Mouse (Mus musculus): ENCODE measurements around the gene Wfikkn2. TPM values are rescaled to one million over a fixed set of nuclear protein-coding genes. Genes with fewer than 3 reads are reported as not detected.

Gene Wfikkn2
- polyA plus RNA-seq, 1 experiment: 0.38 TPM

GRCm38 (mm10) chr11:94234380-94234779 is 11.4 kb downstream of the Wfikkn2 start:
- WGBS: 93% methylated on average over 12 of the region's 12 CpGs
- no peak for DNase-seq
- Histone ChIP-seq H3K36me3 (ENCODE audit: control insufficient read depth, insufficient read depth, low read length) (no peaks in the 10 kb centered on the region), H3K27ac (ENCODE audit: insufficient read depth, low read depth, low read length) (no peak overlapping the region), H3K4me3 (ENCODE audit: insufficient read depth, low read depth, low read length) (no peak overlapping the region), H3K27me3 (replicated peaks; ENCODE audit: control insufficient read depth, insufficient read depth, low read length) (no peaks in the 10 kb centered on the region), H3K4me1 (ENCODE audit: control insufficient read depth, insufficient read depth, low read length) (0 out of 2 replicates have a peak, but pooled peaks cover 5% of the 10 kb centered on the region)
- TF ChIP-seq POLR2A (IDR thresholded peaks at IDR 0.05; ENCODE audit: low read depth, low read length): no peak
- TF ChIP-seq CTCF (conservative IDR thresholded peaks at IDR 0.05; ENCODE audit: insufficient read depth, insufficient read length, low read depth, low read length): no peak

DNA sequence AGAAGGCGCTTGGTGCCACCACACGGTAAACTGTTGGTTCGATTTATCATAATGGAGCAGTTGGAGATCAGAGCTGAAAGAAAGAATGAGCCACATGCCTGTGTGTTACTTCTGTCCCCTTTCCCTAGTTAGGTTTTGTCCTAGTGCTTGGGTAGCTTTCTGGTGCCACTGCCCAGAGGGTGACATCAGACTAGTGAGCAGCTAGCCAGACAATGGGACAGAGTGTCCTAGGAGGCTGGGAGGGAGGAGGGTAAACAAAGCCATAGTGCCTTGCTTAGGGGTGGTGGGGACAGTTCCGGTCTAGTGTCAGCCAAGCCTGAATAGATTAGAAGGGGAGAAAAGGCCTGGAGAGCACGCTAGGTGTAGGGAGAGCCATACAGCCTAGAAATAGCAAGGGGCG is 12.4 kb downstream of the Wfikkn2 start:
- 90% methylated on average over 6 of the region's 6 CpGs for WGBS
- DNase-seq: no peak
- Histone ChIP-seq H3K4me3 (ENCODE audit: insufficient read depth, low read depth, low read length) (no peak overlapping the region), H3K36me3 (ENCODE audit: control insufficient read depth, insufficient read depth, low read length) (no peaks in the 10 kb centered on the region), H3K4me1 (ENCODE audit: control insufficient read depth, insufficient read depth, low read length) (0 out of 2 replicates have a peak, but pooled peaks cover 5% of the 10 kb centered on the region), H3K27me3 (replicated peaks; ENCODE audit: control insufficient read depth, insufficient read depth, low read length) (no peaks in the 10 kb centered on the region), H3K27ac (ENCODE audit: insufficient read depth, low read depth, low read length) (no peak overlapping the region)
- TF ChIP-seq POLR2A (IDR thresholded peaks at IDR 0.05; ENCODE audit: low read depth, low read length) (no peak), CTCF (conservative IDR thresholded peaks at IDR 0.05; ENCODE audit: insufficient read depth, insufficient read length, low read depth, low read length) (no peak)

- no peak overlapping the region for H3K4me3 ChIP-seq (ENCODE audit: insufficient read depth, low read depth, low read length)
- peak; percentile 30 for DNase-seq
- WGBS: 67% methylated on average over 19 of the region's 19 CpGs
- TF ChIP-seq POLR2A (IDR thresholded peaks at IDR 0.05; ENCODE audit: low read depth, low read length) (no peak), CTCF (conservative IDR thresholded peaks at IDR 0.05; ENCODE audit: insufficient read depth, insufficient read length, low read depth, low read length) (no peak)
- H3K36me3 ChIP-seq (ENCODE audit: control insufficient read depth, insufficient read depth, low read length): no peaks in the 10 kb centered on the region
- H3K27me3 ChIP-seq (replicated peaks; ENCODE audit: control insufficient read depth, insufficient read depth, low read length): no peaks in the 10 kb centered on the region
- H3K4me1 ChIP-seq (ENCODE audit: control insufficient read depth, insufficient read depth, low read length): 0 out of 2 replicates have a peak, but pooled peaks cover 5% of the 10 kb centered on the region
- H3K27ac ChIP-seq (ENCODE audit: insufficient read depth, low read depth, low read length): no peak overlapping the region
Observed at GRCm38 (mm10) chr11:94231821-94232552, 13.8 kb downstream of the Wfikkn2 start.

- Histone ChIP-seq H3K27me3 (replicated peaks; ENCODE audit: control insufficient read depth, insufficient read depth, low read length) (no peaks in the 10 kb centered on the region), H3K27ac (ENCODE audit: insufficient read depth, low read depth, low read length) (no peak overlapping the region), H3K4me1 (ENCODE audit: control insufficient read depth, insufficient read depth, low read length) (peaks cover 11% of the 10 kb centered on the region; the same call in 1 of the 2 replicates), H3K36me3 (ENCODE audit: control insufficient read depth, insufficient read depth, low read length) (no peaks in the 10 kb centered on the region), H3K4me3 (ENCODE audit: insufficient read depth, low read depth, low read length) (no peak overlapping the region)
- WGBS: 91% methylated on average over 8 of the region's 8 CpGs
- DNase-seq: no peak
- no peak for TF ChIP-seq CTCF (conservative IDR thresholded peaks at IDR 0.05; ENCODE audit: insufficient read depth, insufficient read length, low read depth, low read length)
- no peak for TF ChIP-seq POLR2A (IDR thresholded peaks at IDR 0.05; ENCODE audit: low read depth, low read length)
Observed at GRCm38 (mm10) chr11:94230244-94230643, 15.6 kb downstream of the Wfikkn2 start.

DNA sequence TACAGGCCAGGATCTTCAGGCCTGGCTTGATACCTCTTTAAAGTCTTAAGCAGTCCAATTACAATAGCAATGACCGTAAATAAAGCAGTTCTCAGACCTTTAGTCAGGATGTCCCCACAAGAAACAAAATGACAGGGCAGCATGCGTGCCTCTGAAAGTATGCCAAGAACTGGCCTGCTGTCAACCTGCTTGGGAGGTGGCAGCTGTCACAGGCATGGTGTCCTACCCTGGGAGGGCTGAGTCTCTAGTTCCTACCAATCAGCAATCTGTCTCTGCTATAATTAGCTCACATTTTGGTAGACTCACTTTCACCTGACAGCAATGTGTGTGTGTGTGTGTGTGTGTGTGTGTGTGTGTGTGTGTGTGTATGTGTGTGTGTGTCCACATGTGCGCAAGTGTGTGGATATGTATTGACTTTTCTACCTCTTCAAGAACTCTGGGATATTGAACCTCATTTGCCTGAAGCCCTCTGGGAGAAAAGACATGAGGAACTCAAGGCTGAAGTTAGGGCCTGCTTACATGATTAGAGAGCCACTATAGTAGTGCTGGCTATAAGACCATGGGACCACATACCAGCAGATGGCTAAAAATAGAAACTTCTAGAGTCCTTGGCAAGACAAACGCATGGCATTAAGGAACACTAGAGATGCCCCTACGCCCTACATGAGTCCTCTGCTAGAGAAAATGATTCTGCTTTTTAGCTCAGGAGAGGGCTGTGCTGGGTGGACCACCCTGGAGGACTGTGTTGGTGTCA is 16.4 kb downstream of the Wfikkn2 start:
- no peak overlapping the region for H3K4me3 ChIP-seq (ENCODE audit: insufficient read depth, low read depth, low read length)
- 81% methylated on average over 5 of the region's 5 CpGs for WGBS
- no peak for TF ChIP-seq POLR2A (IDR thresholded peaks at IDR 0.05; ENCODE audit: low read depth, low read length)
- TF ChIP-seq CTCF (conservative IDR thresholded peaks at IDR 0.05; ENCODE audit: insufficient read depth, insufficient read length, low read depth, low read length): no peak
- no peaks in the 10 kb centered on the region for H3K36me3 ChIP-seq (ENCODE audit: control insufficient read depth, insufficient read depth, low read length)
- peaks cover 11% of the 10 kb centered on the region; the same call in 1 of the 2 replicates for H3K4me1 ChIP-seq (ENCODE audit: control insufficient read depth, insufficient read depth, low read length)
- no peak overlapping the region for H3K27ac ChIP-seq (ENCODE audit: insufficient read depth, low read depth, low read length)
- no peaks in the 10 kb centered on the region for H3K27me3 ChIP-seq (replicated peaks; ENCODE audit: control insufficient read depth, insufficient read depth, low read length)
- no peak for DNase-seq

DNA sequence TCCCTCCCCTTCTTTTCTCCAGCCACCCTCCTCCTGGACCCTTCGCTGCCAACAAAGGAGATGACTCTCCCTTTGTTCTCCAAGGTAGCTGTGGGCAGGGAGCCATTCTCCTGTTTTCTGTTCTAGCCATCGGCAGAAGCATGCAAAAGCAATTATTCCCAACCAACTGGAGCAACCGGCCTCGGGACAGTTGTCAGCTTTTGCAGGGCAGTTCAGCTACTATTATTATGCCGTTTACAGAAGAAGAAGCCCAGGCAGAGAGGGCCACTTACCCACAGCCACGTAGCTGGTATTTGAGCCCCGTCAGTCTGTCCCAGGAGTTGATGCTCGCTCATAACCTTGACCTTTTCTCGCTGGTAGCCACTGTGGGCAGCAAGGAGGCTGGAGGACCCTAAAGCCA is 17.4 kb downstream of the Wfikkn2 start:
- Histone ChIP-seq H3K27me3 (replicated peaks; ENCODE audit: control insufficient read depth, insufficient read depth, low read length) (no peaks in the 10 kb centered on the region), H3K27ac (ENCODE audit: insufficient read depth, low read depth, low read length) (no peak overlapping the region), H3K4me1 (ENCODE audit: control insufficient read depth, insufficient read depth, low read length) (peaks cover 11% of the 10 kb centered on the region; the same call in 1 of the 2 replicates), H3K36me3 (ENCODE audit: control insufficient read depth, insufficient read depth, low read length) (no peaks in the 10 kb centered on the region), H3K4me3 (ENCODE audit: insufficient read depth, low read depth, low read length) (no peak overlapping the region)
- TF ChIP-seq POLR2A (IDR thresholded peaks at IDR 0.05; ENCODE audit: low read depth, low read length) (no peak), CTCF (conservative IDR thresholded peaks at IDR 0.05; ENCODE audit: insufficient read depth, insufficient read length, low read depth, low read length) (no peak)
- no peak for DNase-seq
- WGBS: 53% methylated on average over 9 of the region's 9 CpGs

DNA sequence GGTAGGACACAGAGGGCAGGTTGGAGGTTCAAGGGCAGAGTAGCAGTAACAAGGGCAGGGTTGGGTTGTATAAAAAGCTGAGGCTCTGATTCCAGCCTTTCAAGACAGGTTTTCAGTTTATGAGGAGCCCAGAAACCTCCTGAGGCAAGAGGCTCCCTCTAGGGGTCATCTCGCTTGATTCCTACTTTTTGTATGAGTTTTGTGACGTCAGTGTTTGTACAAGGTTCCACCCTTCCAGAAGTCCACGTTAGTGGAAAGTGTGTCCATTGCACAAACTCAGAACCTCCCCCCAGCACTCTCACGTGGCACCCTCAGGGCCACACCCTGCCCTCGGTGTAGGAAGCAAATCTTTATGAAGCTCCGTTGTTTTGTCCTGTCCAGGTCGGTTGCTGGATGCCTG is 19.8 kb downstream of the Wfikkn2 start:
- no peak overlapping the region for H3K27ac ChIP-seq (ENCODE audit: insufficient read depth, low read depth, low read length)
- peak; percentile 86 for DNase-seq

More for the DNA sequence above, 19.8 kb downstream of the Wfikkn2 start:
- Histone ChIP-seq H3K4me1 (ENCODE audit: control insufficient read depth, insufficient read depth, low read length) (peaks cover 6% of the 10 kb centered on the region; the same call in 1 of the 2 replicates), H3K27me3 (replicated peaks; ENCODE audit: control insufficient read depth, insufficient read depth, low read length) (no peaks in the 10 kb centered on the region), H3K4me3 (ENCODE audit: insufficient read depth, low read depth, low read length) (no peak overlapping the region), H3K36me3 (ENCODE audit: control insufficient read depth, insufficient read depth, low read length) (no peaks in the 10 kb centered on the region)
- WGBS: 10% methylated on average over 7 of the region's 7 CpGs
- TF ChIP-seq CTCF (conservative IDR thresholded peaks at IDR 0.05; ENCODE audit: insufficient read depth, insufficient read length, low read depth, low read length) (peak; percentile 61), POLR2A (IDR thresholded peaks at IDR 0.05; ENCODE audit: low read depth, low read length) (no peak)

Data from kidney, adult 2 months (tissue).